Mouse (Mus musculus) liver, embryonic 14.5 days (tissue): ENCODE data around the gene Rexo4.

ENCODE experiments used
- CTCF ChIP-seq: IDR thresholded peaks from 2 replicates; pipeline ENCODE4 v1.5.1; 2016; ENCODE audit warnings: antibody characterized with exemption, low read depth, control low read depth
- EP300 ChIP-seq: IDR thresholded peaks from 2 replicates; pipeline ENCODE4 v1.6.1; 2016; ENCODE audit warnings: antibody characterized with exemption, low read depth

DNA sequence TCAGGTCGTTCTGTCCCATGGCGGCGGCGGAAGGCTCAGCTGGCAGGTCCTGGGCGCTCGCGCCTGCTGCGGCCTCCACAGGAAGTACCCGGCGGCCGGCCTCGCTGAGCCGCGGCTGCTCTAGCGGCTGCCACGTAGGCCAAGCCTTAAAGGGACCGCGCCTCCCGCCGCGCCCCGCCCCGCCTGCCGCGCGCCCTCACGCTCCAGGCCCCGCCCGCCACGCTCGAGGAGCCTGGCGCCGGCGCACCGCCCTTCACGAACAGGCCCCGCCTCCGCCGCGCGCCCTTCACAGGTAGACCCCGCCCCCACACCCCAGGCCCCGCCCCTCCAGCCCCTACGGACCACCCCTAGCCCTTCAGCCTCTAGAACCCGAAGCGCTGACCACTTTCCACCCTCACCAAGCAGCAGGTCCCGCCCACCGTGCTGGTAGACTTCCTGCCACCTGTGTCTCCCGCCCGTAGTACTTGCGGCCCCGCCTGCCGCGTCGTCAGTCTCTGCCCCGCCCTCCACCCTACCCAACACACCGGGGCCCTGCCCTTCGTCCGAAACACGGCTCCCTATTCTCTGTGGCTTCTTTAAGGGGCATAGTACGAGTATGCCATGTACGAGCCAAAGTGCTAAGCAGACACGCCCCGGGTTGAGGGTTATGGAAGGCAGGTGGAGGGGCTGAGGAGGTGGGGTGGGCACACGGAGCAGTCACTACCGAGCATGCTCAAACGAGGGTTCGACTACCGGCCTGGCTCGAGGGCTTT lies 30.7 kb downstream of the Rexo4 start, which contains the start of the genes Surf4 and Stkld1:
- no peak for TF ChIP-seq CTCF
- TF ChIP-seq EP300, result no peak
